Mouse (Mus musculus) retina, embryonic 14.5 days (tissue): ENCODE measurements at regions not wholly inside any gene's neighbourhood (a gene's known extent, or its start where the extent isn't known, plus 50 kb on each side); places are given as distances from the start of the nearest gene placed in this dataset.
A peak's percentile ranks its signal among the peaks of the same experiment; 100 is the strongest.

Experiments used
- DNase-seq: peaks from one replicate; pipeline ENCODE4 v3.0.0-alpha.2; 2015; ENCODE audit warnings: low spot score

DNA sequence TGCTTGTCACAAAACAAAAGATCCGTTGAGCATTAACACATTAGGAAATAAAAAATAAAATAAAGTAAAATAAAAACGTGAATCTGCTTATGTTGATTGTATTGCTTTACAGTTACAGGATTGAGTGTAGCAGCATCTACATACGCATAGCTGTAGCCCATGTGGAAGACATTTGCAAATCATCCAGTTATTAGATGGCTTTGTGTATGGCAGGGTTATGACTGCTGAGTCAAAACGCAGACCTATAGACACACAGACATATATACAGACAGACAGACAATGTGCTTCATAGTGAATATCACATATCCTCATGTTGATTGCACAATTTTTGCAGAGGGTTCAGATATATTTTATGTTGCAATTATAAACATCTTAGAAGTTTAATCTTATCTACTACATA is 64.5 kb downstream of the Gm11146 start:
- DNase-seq: no peak

DNA sequence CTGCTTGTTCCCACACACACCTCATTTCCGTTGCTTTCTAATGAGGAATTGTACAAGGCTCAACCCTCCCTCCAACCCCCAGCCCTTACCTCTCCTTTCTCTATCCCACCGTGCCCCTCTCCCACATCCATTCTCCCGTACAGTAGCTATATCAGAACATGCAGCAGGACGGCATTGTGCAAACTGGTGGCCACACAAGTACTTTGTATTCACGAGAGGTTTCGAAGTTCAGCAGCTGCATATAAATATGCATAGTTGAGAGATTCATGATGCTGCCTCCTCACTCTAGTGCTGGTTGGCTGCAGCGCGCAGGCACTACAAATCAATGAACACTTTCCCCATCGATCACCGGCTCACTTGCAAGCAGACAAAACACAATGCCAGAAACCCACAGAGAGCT is 65.1 kb downstream of the Gm11146 start:
- peak; percentile 11 for DNase-seq

DNA sequence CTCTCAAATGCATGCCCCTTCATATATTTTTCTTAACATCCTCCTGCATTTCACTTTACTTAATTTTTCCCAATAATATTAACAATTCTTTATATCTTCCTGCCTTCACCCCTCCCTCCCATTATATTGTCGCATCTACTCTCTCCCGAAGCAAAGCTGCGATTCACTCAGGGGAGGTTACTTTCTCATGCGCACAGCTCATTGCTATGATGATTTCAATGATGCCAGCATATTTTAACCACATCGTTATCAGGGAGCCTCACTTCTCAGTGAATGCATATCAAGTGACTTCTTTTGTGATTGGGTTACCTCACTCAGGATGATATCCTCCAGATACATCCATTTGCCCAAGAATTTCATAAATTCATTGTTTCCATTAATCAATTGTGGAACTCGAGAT is 65.6 kb downstream of the Gm11146 start:
- DNase-seq: no peak

DNA sequence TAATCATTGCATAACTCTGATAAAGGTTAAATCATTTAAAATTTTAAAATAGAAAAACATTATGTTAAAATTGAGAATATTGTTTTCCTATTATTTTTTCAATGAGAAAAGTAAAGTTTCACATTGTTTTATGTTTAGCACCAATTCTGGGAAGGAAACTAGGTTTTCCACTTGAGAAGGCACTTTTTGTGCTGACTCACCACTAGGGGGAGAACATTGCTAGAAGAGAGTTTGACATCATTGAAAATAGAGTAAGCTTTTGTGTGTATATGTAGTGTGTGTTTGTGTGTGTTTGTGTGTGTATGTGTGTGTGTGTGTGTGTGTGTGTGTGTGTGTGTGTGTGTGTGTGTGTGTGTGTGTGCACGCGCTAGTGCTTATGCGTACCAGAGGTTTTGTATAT is 66.9 kb downstream of the Gm11146 start:
- peak; percentile 71 for DNase-seq

DNA sequence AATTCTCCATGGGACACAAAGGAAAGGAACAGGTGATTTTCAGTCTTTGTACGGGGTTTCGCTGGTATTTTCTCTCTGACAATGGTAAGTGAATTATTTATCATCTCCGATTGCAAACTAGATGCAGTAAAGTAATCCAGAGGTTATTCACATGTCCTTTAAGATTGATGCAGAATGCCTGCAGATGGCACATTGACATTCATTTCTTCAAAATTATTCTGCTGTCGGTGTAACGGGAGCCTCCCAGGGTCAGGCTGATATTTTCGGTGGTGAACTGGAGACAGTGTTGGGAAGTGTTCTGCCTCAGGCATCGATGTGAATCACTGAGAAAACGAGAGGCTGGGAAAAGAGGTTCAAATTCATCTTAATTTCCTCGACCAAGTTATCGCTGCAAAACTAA is 70.3 kb downstream of the Gm11146 start:
- DNase-seq: no peak

DNA sequence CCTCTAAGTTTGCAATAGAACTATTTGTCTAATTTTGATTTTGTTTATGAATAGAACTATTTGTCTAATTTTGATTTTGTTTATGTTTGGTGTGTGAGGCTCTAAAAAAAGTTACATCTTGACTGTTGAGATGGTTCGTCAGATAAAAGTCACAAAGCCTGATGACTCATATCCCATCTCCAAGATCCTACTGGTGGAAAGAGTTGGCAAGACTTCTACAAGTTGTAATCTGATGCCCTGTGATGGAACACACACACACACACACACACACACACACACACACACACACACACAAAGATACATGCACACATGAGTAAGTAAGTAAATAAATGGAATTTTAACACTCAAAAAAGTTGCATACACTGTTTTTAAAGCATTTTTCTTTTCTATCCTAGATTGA is 73.9 kb downstream of the Gm11146 start:
- no peak for DNase-seq

DNA sequence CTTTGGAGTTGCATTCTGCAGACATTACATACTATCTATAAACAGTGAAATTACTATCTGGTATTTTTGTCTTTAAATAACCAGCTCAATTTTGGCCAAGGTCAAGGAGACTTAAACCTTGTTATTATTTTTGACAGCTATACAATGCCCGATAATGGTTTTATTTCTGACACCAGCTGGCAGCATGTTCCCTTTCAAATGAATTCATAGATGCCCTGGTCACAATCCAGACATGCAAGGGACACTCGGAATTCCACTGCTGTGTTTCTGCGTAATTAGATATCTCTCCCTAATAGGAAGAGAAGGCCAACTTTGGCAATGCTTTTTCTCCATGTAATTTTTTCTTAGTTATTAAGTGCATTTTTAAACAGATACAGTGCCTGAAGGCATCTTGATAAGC is 87.3 kb downstream of the Gm11146 start:
- peak; percentile 71 for DNase-seq

DNA sequence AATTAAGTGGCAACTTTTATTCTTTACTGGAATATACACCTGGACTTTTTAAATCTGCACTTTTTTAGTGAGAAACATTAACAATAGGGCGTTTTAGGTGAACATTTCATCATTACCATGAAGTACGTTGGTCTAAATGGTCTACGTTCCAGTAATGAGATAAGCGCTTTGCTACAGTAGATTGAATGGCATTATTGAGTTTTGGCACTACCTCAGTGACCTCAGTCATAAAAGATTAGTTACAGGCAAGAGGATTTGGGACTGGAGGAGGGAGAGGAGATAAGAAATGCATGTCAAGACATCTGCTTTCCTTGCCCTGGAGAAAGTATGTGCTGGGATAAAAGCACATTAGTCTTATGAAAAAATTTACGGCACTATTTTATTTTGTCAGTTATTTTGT is 98.3 kb downstream of the Gm11146 start:
- DNase-seq: peak; percentile 7

DNA sequence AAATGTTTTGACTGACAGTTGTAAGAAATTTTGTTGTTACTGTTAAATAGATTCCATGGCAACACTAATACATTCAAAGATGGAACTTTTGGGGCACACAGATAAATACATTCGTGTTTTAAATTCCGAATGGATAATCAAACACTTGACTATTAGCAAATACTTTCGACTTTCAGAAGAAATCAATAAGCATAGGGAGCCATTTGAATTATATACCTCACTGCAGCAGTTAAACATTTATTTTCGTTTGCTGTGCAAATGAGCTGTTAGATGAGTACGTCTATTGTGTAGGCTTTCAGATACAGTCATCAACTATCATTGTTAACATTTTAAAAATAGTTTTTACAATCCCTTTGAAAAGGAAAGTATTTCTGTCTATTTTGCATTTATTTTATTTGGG is 99.0 kb downstream of the Gm11146 start:
- DNase-seq: no peak

DNA sequence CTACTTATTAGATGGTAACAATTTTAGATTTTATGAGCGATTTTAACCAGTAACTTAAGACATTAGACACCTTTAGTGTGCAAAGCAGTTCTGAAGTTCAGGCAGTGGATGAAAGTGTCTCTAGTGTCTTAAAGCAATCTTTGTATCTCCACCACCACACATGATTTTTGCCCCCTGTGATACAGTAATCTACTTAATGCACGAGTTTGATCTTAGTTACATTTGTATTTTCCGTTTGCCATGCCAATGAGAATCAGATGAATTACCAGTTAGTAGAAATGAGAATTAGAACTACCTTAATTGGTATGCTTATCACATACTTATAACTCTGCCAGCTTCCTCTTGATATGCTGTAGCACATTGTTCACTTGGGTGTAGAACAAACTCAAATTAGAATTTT is 99.9 kb downstream of the Gm11146 start:
- no peak for DNase-seq

DNA sequence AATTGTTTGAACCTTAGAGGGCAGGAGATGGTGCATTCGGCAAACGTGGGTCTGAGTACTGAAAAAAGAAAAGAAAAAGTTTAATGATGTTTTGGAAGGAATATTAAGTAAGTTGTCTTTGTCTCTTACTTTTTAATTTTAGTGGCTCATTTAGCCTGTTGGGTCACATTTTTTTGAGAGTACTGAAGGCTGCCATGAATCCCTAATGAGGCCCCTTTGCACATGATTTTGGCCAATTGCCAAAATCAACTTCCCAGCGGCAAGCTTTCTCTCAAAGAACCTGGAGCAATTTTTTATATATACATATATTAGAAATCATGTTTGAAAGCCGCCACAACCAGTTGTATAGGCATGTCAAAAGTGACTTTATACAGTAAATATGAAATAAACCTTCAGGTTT is 100.9 kb downstream of the Gm11146 start:
- DNase-seq: peak; percentile 9

DNA sequence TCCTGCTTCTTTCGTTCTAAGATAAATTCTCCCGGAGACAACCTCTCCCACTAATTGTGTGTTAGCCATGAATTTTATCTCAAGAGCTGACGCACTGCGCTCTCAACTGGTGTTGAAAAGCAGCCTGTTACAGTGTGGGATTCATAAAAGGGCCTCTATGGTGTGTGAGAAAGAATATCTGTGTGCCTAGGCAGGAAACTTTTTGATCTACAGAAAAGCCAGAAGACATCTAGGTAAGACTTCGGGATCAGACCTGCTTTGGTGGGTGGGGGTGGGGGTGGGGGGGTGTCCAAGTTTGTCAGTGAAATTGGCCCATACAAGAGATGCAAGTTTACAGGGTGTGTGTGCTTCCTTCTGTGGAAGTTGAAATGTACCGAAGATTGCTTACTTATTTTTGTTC is 101.5 kb downstream of the Gm11146 start:
- DNase-seq: no peak

DNA sequence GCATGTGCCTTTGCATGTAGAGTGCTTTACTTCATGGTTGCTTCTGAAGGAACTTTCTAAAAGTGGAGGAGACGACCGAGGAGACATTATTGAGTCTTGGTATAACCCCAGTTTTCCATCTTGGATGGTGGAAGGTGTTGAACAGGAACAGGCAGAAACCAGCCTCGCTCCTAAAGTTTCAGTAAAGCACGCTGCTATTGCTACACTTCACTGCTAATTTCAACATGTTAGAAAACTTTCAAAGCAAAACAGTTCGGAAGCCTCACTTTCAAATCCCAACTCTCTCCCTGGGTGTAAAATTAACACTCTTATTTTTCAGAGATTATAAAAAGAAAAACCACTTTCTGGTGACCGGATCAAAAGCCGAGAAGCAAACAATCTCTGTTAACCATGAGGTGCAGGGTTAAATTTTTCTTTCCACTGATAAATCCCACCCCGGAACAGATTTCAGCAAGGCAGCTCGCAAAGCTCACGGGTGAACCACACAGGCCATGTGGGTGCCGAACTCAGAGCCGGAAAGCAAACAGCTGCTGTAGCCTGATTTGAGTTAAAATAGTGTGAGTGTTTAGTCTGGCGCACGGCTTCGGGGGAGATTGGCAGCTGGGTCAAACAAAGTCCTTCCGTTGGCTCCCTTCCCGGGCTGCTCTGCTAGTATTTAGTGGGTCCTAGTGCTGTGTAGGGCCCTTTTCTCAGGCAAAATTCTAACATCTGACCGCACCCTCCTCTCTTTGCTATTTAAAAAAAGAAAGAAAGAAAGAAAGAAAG is 102.2 kb downstream of the Gm11146 start:
- DNase-seq: peak; percentile 7

DNA sequence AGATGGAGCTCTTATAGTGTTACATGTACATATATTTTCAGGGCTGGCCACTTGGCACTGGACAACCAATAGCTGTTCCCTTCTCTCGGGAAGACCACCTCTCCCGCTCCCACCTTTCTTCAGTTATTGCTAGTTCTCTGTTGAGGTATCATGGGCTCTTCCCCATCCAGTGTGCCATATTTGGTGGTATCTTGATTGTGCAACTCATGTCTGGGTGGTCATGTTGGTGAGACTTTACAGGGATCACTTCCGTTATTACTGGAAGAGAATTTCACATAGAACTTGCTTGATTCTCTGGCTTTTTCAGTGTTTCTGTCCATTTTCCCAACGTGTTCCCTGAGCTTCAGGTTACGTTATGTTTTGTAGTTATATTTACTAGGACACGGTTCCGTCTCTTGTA is 106.6 kb downstream of the Gm11146 start:
- no peak for DNase-seq

DNA sequence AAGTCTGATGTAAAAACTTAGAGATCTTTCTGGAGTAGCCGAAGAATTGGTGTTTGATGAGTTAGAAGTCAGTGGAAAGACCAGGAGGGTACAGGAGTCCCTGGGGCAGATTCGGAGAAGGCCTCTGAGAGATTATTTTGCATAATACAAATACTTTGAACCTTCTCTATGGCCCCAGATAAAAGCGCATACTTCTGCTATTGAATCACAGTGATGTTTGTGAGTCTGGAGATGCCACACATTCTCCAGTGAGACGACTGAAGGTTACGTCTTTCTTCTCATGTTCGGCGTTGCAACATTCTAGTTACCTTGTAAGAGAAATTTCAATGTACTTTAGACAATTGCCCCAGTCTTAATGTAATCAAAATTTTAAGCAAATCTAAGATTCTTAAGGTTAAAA is 107.9 kb downstream of the Gm11146 start:
- no peak for DNase-seq

DNA sequence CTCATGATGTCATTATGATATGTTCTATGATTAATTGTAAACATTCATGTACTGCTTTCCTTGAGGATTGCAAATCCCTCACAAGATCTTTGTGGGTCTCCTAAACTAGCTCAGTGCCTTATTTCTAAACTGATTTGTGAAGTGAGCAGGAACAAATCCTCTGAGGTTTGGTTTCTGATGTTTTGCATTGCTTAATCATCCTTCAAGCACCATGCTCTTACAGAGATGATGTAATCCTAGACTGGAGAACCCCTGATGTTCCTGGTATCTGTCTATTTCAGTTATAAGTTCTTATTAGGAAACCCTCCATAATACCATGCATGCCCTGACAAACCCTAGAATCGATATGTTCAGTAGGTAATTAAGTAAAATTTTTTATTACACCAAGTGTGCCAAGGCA is 113.7 kb downstream of the Gm11146 start:
- no peak for DNase-seq

DNA sequence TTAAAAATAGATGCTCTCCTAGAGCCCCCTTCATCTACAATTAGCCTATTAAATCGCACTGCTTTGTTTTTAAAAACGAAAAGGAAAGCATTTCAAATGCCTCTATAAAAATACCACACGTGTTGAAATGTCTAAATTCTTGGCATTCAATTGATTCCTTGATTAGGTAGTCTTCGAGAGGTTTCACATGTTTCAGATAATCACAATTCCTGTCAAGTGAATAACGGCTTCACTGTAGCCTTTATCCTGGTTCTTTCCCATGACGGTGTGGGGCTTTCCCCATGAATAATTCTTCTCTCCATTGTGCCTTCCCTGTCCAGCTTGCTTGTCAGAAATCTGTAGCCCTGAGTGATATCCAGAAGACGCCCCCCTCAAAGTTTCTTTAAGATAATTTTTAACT is 122.1 kb downstream of the Gm11146 start:
- DNase-seq: no peak

DNA sequence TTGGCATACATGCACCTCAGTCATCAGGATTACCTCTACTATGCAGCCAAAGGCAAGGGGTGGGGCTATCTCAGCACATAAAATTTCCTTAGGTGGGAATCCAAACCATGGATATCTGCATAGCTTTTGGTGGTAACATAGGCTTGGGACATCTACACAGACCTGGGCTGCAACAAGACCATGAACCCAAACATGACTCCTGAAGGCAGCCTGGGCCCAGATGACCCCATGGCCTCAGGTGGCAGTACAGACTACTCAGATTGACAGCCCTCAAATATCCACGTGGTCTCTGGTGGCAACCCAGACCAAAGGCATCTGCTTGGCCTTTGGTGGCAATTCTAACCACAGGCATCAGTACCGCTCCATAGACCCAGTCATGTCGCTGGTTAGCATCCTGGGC is 130.0 kb downstream of the Gm11146 start:
- DNase-seq: no peak

DNA sequence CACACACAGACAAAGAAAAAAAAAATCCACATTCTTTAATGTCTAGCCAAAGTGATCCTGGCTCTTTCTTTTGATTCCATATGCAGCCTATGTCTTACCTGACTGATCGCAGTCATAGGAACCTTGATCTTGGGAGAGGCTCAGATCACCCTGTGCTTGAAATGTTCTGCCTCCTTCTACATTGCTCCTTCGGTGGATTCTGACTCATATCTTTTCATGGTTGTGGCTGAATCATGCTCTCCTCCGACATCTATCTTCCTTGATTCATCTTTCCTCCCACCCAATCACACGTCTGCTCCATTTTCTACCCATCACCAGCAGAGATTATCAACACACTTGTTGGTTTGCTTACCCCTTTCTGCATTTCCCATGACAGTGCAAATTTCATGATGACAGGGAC is 132.0 kb downstream of the Gm11146 start:
- no peak for DNase-seq

DNA sequence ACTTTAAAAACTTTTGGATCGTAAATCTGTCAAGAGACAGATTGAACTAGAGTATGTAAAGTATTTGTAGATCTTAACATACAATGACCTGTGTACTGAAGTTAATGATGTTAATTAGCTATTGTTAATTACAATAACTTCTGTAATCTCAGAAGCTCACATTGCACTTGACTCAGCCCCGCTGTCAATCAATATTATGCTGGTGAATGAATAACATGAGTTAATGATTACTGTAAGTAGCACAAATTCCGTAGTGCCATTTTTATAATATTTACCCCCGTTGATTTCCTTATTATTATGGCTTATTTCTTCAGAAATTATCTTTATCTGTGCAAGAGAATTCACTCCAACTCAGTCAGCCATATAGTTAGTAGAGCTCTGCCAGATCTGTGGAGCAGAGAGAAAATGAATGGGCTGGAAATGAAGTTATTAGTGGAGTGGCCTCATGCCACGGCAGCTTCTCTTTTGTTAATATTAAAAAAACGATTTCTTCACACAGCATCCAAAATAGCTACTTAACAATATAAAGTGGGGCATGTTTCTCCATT is 132.5 kb downstream of the Gm11146 start:
- no peak for DNase-seq

DNA sequence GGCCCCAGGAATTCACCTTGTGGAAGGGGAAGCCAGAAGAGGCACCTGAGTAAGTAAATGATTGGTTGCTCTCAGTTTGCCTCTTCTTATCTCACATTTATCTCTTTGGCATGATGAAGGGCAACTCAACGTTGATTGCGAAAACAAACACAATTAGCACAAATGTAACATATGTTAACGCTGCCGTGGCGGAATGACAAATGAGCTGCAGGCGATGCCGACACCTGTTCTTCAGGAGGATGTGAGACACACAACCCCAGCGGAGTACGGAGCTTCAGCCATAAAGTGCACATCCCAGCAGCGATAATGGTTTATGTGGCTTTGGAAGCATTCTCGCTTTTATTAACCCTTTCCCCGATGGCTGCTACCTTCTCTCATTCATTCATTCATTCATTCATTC is 134.7 kb downstream of the Gm11146 start:
- DNase-seq: no peak

DNA sequence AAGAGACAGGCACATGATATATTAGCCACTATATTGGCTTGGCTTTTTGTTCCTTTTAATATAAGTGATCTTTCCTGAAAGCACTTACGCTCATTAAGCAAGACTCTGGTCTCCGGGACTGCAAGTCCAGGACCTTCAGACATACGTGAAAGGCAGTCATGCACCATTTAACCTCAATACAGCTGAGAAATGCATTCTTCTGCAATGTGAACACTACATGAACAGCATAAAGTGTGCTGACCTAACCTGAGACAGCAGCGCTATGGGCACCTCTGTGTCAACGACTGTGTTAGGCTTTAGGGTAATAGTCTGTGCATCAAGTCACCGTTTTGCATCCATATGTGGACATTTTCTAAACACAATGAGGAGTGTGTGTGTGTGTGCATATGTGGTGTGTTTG is 137.3 kb downstream of the Gm11146 start:
- DNase-seq: peak; percentile 17

DNA sequence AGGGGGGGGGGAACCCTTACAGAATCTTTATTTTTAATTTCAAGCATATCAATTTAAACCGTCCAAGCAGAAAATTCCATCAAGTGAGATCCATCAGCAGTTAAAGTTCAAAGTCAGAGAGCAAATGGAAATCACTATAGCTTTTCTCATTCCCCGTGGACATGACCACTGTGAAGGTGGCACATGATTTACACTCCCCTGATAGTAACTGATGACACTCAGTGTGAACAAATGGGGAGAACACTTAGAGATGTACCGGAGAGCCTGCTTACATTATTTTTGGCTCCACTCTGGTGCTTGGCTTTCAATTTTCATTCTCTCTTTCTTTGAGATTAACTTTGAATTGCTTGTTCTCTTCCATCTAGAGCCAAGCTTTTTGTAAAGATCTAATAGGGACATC is 140.0 kb downstream of the Gm11146 start:
- DNase-seq: no peak

DNA sequence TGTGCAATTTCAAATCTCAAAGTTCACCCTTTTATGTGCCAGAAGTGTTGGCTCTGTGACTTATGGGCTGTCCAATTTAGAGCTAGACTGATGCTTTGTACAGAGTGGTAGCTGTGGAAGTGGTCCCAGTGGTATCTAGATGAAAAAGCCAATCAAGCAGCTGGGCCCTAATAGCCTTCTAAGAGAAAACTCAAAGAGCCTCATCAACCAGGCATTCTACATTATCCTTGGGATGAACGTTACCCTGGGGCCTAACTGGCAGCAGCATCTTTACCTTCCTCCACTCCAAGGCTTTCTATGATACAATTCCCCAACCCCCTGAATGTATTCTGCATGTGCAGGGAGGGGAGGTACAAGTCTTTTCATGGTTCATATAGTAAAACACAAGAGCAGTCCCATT is 140.4 kb downstream of the Gm11146 start:
- peak; percentile 40 for DNase-seq
